Mouse (Mus musculus) liver, adult 2 months (tissue): ENCODE data around the gene Efhc1.

Experiments
- CTCF ChIP-seq: fragments of 200-500 bp; IDR thresholded peaks from 2 replicates; pipeline ENCODE4 v1.5.1; 2011; ENCODE audit warnings: low read depth, low read length, control low read depth
- POLR2A ChIP-seq: fragments of 200-500 bp; IDR thresholded peaks from 2 replicates; pipeline ENCODE4 v1.6.1; 2011; ENCODE audit warnings: low read length, control low read depth; ENCODE audit not compliant: insufficient read depth; ENCODE audit errors: extremely low read depth

- no peak for TF ChIP-seq CTCF
- no peak for TF ChIP-seq POLR2A
Measured at GRCm38 (mm10) chr1:21006775-21007174, 55.3 kb downstream of the Efhc1 start.
